Comparison of ENCODE assay signal across 14 mouse cellular contexts in genomic region chr4:100526296-100526695, GRCm38 (mm10). TPM values are rescaled to one million over a fixed set of nuclear protein-coding genes. Genes with fewer than 3 reads are reported as not detected.
DNase-seq lines count a peak whose midpoint lies in the region; ATAC-seq and TF ChIP-seq lines count a peak whose summit lies in the region.
"Had no signal": no experiment of that assay in that cellular context is flagged by ENCODE, and none has a peak within 500 bp of the region (broad histone marks: within the 10 kb centered on the region; RNA-seq: fewer than 3 reads in every experiment).

No protein-coding gene starts in this region.

- no peaks in the 10 kb centered on the region for H3K36me3 ChIP-seq in heart, postnatal 0 days (replicated peaks; ENCODE audit: control insufficient read depth, insufficient read depth, low read length)
- H3K36me3 ChIP-seq in liver, postnatal 0 days (replicated peaks; ENCODE audit: insufficient read depth, low read length) = no peaks in the 10 kb centered on the region
- H3K36me3 ChIP-seq: embryonic facial prominence, embryonic 13.5 days; midbrain, embryonic 15.5 days; neural tube, embryonic 15.5 days had no signal

- no peaks in the 10 kb centered on the region for H3K27me3 ChIP-seq in heart, postnatal 0 days (ENCODE audit: control insufficient read depth, insufficient read depth, low read length)
- H3K27me3 ChIP-seq in liver, postnatal 0 days (ENCODE audit: insufficient read depth, low read length) = 0 out of 2 replicates have a peak, but pooled peaks cover 3% of the 10 kb centered on the region

- TF ChIP-seq CTCF in heart, postnatal 0 days (IDR thresholded peaks at IDR 0.05; ENCODE audit: low read depth) = no peak
- TF ChIP-seq CTCF in liver, postnatal 0 days (IDR thresholded peaks at IDR 0.05; ENCODE audit: low read depth) = no peak

- H3K27ac ChIP-seq in heart, postnatal 0 days (ENCODE audit: low read depth) = peak overlapping the region; percentile 33
- no peak overlapping the region for H3K27ac ChIP-seq in liver, postnatal 0 days (ENCODE audit: low read depth)
- H3K27ac ChIP-seq: kidney, postnatal 0 days; midbrain, embryonic 15.5 days; neural tube, embryonic 15.5 days had no signal

- DNase-seq in heart, adult 18-20 months = peak; percentile 31 to 44
- no peak for DNase-seq in heart, adult 11 months
- peak; percentile 10 for DNase-seq in lung, postnatal 36 days
- DNase-seq in lung, postnatal 4 days = no peak
- DNase-seq in adrenal gland, postnatal 14 days = peak; percentile 73
- DNase-seq in heart, postnatal 0 days (ENCODE audit: low spot score) = no peak
- DNase-seq in liver, postnatal 0 days = no peak
- DNase-seq in spleen, postnatal 4 days (ENCODE audit: low spot score in 2 of 2) = no peak
- DNase-seq: cerebellum, adult 11-12 months; lung, adult 18-20 months had no signal

- H3K4me2 ChIP-seq in heart, postnatal 0 days (ENCODE audit: low read depth, low read length) = no peak overlapping the region
- no peak overlapping the region for H3K4me2 ChIP-seq in liver, postnatal 0 days (ENCODE audit: low read depth, low read length)
- H3K4me2 ChIP-seq: midbrain, embryonic 15.5 days; neural tube, embryonic 15.5 days had no signal

- H3K9ac ChIP-seq in heart, postnatal 0 days (replicated peaks; ENCODE audit: low read depth, low read length) = no peak overlapping the region
- H3K9ac ChIP-seq in liver, postnatal 0 days (replicated peaks) = no peak overlapping the region
- H3K9ac ChIP-seq: embryonic facial prominence, embryonic 13.5 days; midbrain, embryonic 15.5 days; neural tube, embryonic 15.5 days had no signal

- no peak overlapping the region for H3K4me3 ChIP-seq in heart, postnatal 0 days (ENCODE audit: low read depth, low read length)
- no peak overlapping the region for H3K4me3 ChIP-seq in liver, postnatal 0 days (ENCODE audit: low read depth, low read length)
- H3K4me3 ChIP-seq: embryonic facial prominence, embryonic 13.5 days; midbrain, embryonic 15.5 days; neural tube, embryonic 15.5 days had no signal

- H3K9me3 ChIP-seq in heart, postnatal 0 days (replicated peaks; ENCODE audit: control insufficient read depth, low read length) = no peaks in the 10 kb centered on the region
- no peaks in the 10 kb centered on the region for H3K9me3 ChIP-seq in liver, postnatal 0 days (ENCODE audit: low read length)
- H3K9me3 ChIP-seq: embryonic facial prominence, embryonic 13.5 days; midbrain, embryonic 15.5 days; neural tube, embryonic 15.5 days had no signal

- no peak for TF ChIP-seq EP300 in heart, postnatal 0 days (IDR thresholded peaks at IDR 0.05; ENCODE audit: low read depth)
- TF ChIP-seq EP300 in liver, postnatal 0 days (IDR thresholded peaks at IDR 0.05; ENCODE audit: low read depth) = no peak

- H3K4me1 ChIP-seq in heart, postnatal 0 days (ENCODE audit: control insufficient read depth, insufficient read depth) = peaks cover 41% of the 10 kb centered on the region
- H3K4me1 ChIP-seq in liver, postnatal 0 days (ENCODE audit: insufficient read depth) = no peaks in the 10 kb centered on the region

- WGBS in heart, postnatal 0 days = 27% methylated on average over 6 of the region's 6 CpGs
- WGBS in liver, postnatal 0 days (ENCODE audit: insufficient replicate concordance) = 55% methylated on average over 6 of the region's 6 CpGs

- ATAC-seq in heart, postnatal 0 days (ENCODE audit: insufficient read depth, low read depth) = no peak
- ATAC-seq in liver, postnatal 0 days = no peak
- ATAC-seq: midbrain, embryonic 15.5 days had no signal

RNA-seq across cellular contexts. Expression of gene Ube2u, which starts 47.6 kb away (rescaled TPM):
- not detected for total RNA-seq in heart, adult 18-20 months (2021)
- total RNA-seq in adrenal gland, postnatal 14 days (2021) = not detected in 2 replicates
- total RNA-seq in heart, postnatal 0 days (2014; rRNA removed; ENCODE audit: low replicate concordance) = not detected in 2 replicates
- 0.18 and 0.22 TPM in 2 replicates for polyA plus RNA-seq in heart, postnatal 0 days (2015; fragmentation: Nextera tagmentation; extraction: Ambion mirVana)
- polyA plus RNA-seq in liver, postnatal 0 days (2015; fragmentation: Nextera tagmentation; extraction: Ambion mirVana) = 0.49 and 0.96 TPM in 2 replicates

Comparison
In these comparisons a context has a peak if more than half of its experiments do, and no peak if none do; other contexts are left out.
1. DNase-seq: peak in heart, adult 18-20 months (2 of 2), lung, postnatal 36 days (single experiment) and adrenal gland, postnatal 14 days (single experiment); none in heart, adult 11 months (single experiment), lung, postnatal 4 days (0 of 2), heart, postnatal 0 days (single experiment), liver, postnatal 0 days (single experiment) and spleen, postnatal 4 days (0 of 2).